Mouse (Mus musculus): ENCODE results near the gene Magea4. TPM values are rescaled to one million over a fixed set of nuclear protein-coding genes. Genes with fewer than 3 reads are reported as not detected.

Magea4 gene
- polyA plus RNA-seq (2014; fragmentation: Nextera tagmentation; extraction: Ambion mirVana), result not detected in 2 replicates

- no peaks in the 10 kb centered on the region for H3K9me3 ChIP-seq (ENCODE audit: control insufficient read depth, low read length)
- H3K9ac ChIP-seq (replicated peaks; ENCODE audit: low read depth, low read length), result no peak within 1 kb of the TSS
- H3K4me1 ChIP-seq (ENCODE audit: control insufficient read depth, insufficient read depth, low read length), result no peaks in the 10 kb centered on the region
- no peaks in the 10 kb centered on the region for H3K36me3 ChIP-seq (ENCODE audit: control insufficient read depth, insufficient read depth, low read length)
- 91% methylated on average over 2 of the region's 2 CpGs for WGBS
- H3K27me3 ChIP-seq (ENCODE audit: control insufficient read depth, insufficient read depth, low read length), result no peaks in the 10 kb centered on the region
- H3K4me3 ChIP-seq (ENCODE audit: low read depth, low read length), result no peak within 1 kb of the TSS
- H3K4me2 ChIP-seq (ENCODE audit: low read depth, low read length), result no peak within 1 kb of the TSS
- ATAC-seq (ENCODE audit: low read depth), result no peak
- no peak within 1 kb of the TSS for H3K27ac ChIP-seq (ENCODE audit: low read depth, low read length)
Observed at GRCm38 (mm10) chrX:72221717-72222116, at the start of gene Magea4. Magea4 (plus strand) TSS chrX:72222017.

GRCm38 (mm10) chrX:72202944-72203554, 18.8 kb upstream of the Magea4 start:
- no peak for ATAC-seq (ENCODE audit: low read depth)
- WGBS, result 63% methylated on average over 4 of the region's 4 CpGs
- no peaks in the 10 kb centered on the region for H3K4me1 ChIP-seq (ENCODE audit: control insufficient read depth, insufficient read depth, low read length)

DNA sequence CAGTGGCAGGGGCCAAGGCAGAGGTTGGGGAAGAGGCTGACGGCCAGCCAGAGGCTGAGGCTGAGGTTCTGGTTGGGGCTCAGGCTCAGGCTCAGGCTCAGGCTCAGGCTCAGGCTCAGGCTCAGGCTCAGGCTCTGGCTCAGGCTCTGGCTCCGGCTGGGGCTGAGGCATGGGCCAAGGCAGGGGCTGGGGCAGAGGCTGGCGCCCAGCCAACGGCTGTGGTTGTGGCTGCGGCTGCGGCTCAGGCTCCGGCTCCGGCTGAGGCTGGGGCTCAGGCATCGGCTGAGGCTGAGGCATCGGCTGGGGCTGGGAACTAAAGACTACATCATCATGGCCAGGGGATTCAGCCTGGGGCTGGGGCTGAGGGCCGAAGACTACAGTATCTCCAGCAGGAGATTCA, 48.8 kb downstream of the Magea4 start:
- Histone ChIP-seq H3K4me1 (ENCODE audit: control insufficient read depth, insufficient read depth, low read length) (no peaks in the 10 kb centered on the region), H3K36me3 (ENCODE audit: control insufficient read depth, insufficient read depth, low read length) (no peaks in the 10 kb centered on the region), H3K9ac (replicated peaks; ENCODE audit: low read depth, low read length) (no peak overlapping the region), H3K27me3 (ENCODE audit: control insufficient read depth, insufficient read depth, low read length) (no peaks in the 10 kb centered on the region), H3K4me2 (ENCODE audit: low read depth, low read length) (no peak overlapping the region), H3K4me3 (ENCODE audit: low read depth, low read length) (no peak overlapping the region), H3K27ac (ENCODE audit: low read depth, low read length) (no peak overlapping the region), H3K9me3 (ENCODE audit: control insufficient read depth, low read length) (no peaks in the 10 kb centered on the region)
- WGBS, result 83% methylated on average over 9 of the region's 11 CpGs
- ATAC-seq (ENCODE audit: low read depth), result no peak

More at GRCm38 (mm10) chrX:72202944-72203554, 18.8 kb upstream of the Magea4 start:
- Histone ChIP-seq H3K4me3 (ENCODE audit: low read depth, low read length) (no peak overlapping the region), H3K36me3 (ENCODE audit: control insufficient read depth, insufficient read depth, low read length) (no peaks in the 10 kb centered on the region), H3K27me3 (ENCODE audit: control insufficient read depth, insufficient read depth, low read length) (no peaks in the 10 kb centered on the region), H3K27ac (ENCODE audit: low read depth, low read length) (no peak overlapping the region), H3K9me3 (ENCODE audit: control insufficient read depth, low read length) (no peaks in the 10 kb centered on the region), H3K4me2 (ENCODE audit: low read depth, low read length) (no peak overlapping the region), H3K9ac (replicated peaks; ENCODE audit: low read depth, low read length) (no peak overlapping the region)

MicroRNAs encoded within 50 kb of the gene (microRNA counts, 519-probe panel; counts per million panel counts)
- microRNA mmu-miR-224 (not detected), microRNA mmu-miR-452 (not detected)

Small RNA genes within 50 kb of the gene (microRNA-seq; reads per million reads assigned to microRNA genes)
- gene Mir224 (34.7 reads per million, percentile 30 among the genes with 10 or more reads in this experiment), gene Mir452 (10.8 reads per million, percentile 18 among the genes with 10 or more reads in this experiment)

Other genes with a start within 250 kb of the Magea4 start
- 0.31 TPM in 1 of 2 replicates, not detected in the other for gene Fate1, start 249.0 kb upstream of the Magea4 start, polyA plus RNA-seq (2014; fragmentation: Nextera tagmentation; extraction: Ambion mirVana)
- gene Cnga2, start 230.2 kb upstream of the Magea4 start, polyA plus RNA-seq (2014; fragmentation: Nextera tagmentation; extraction: Ambion mirVana), result 0.08 and 0.15 TPM in 2 replicates
- 0.55 and 0.71 TPM in 2 replicates for gene Gabre, start 52.8 kb downstream of the Magea4 start, polyA plus RNA-seq (2014; fragmentation: Nextera tagmentation; extraction: Ambion mirVana)
- gene Magea10, start 164.8 kb downstream of the Magea4 start, polyA plus RNA-seq (2014; fragmentation: Nextera tagmentation; extraction: Ambion mirVana), result not detected in 2 replicates